16 mouse cellular contexts compared by ENCODE assay signal in the genomic region with DNA sequence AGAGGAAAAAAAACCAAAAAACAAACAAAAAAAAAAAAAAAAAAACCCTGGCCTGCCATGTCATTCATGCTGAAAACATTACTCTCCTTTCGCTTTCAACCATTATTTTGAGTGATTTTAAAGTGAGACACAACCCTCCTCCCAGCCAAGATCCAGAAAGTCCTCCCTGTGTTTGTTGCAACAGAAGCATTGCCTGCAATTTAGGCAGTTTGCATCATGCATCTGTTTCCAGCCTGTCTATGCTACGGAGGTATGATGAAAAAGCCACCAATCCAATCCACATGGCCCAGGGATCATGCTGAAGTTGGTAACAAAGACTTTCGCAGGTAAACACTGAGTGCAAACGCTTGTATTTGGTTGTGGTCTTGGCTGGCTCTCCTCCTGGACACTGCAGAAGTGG.
"Had no signal": no experiment of that assay in that cellular context is flagged by ENCODE, and none has a peak within 500 bp of the region (broad histone marks: within the 10 kb centered on the region; RNA-seq: fewer than 3 reads in every experiment).

No protein-coding gene starts in this region.

- H3K4me1 ChIP-seq: neural tube, embryonic 13.5 days; neural tube, embryonic 15.5 days; stomach, embryonic 15.5 days had no signal

- H3K4me3 ChIP-seq: neural tube, embryonic 13.5 days; neural tube, embryonic 15.5 days; stomach, embryonic 15.5 days had no signal

- DNase-seq: retina, postnatal 1 day; right cerebral cortex, adult 18-20 months; right cerebral cortex, postnatal 14 days; right cerebral cortex, postnatal 25 days; right cerebral cortex, postnatal 4 days; spleen, adult 18-20 months; thymus, adult 18-20 months; thymus, adult 2 months; thymus, postnatal 14 days; thymus, postnatal 25 days; thymus, postnatal 36 days; thymus, postnatal 4 days had no signal

- H3K9me3 ChIP-seq: stomach, embryonic 15.5 days had no signal

- H3K27me3 ChIP-seq: neural tube, embryonic 13.5 days; neural tube, embryonic 15.5 days; stomach, embryonic 15.5 days had no signal

- H3K4me2 ChIP-seq: neural tube, embryonic 13.5 days; neural tube, embryonic 15.5 days; stomach, embryonic 15.5 days had no signal

- H3K27ac ChIP-seq: neural tube, embryonic 13.5 days; neural tube, embryonic 15.5 days; stomach, embryonic 15.5 days; stomach, postnatal 0 days had no signal

- H3K9ac ChIP-seq: neural tube, embryonic 13.5 days; neural tube, embryonic 15.5 days; stomach, embryonic 15.5 days had no signal
